Mouse (Mus musculus): ENCODE results near the gene Pomp. TPM values are rescaled to one million over a fixed set of nuclear protein-coding genes. Genes with fewer than 3 reads are reported as not detected.
"Not testable (repeated sequence)": the region's sequence is repeated elsewhere in the genome, so short reads cannot be mapped to it uniquely, and the experiment has no call there.

Pomp gene
- polyA plus RNA-seq, 1 experiment from 2014 or later, result 215 TPM

DNA sequence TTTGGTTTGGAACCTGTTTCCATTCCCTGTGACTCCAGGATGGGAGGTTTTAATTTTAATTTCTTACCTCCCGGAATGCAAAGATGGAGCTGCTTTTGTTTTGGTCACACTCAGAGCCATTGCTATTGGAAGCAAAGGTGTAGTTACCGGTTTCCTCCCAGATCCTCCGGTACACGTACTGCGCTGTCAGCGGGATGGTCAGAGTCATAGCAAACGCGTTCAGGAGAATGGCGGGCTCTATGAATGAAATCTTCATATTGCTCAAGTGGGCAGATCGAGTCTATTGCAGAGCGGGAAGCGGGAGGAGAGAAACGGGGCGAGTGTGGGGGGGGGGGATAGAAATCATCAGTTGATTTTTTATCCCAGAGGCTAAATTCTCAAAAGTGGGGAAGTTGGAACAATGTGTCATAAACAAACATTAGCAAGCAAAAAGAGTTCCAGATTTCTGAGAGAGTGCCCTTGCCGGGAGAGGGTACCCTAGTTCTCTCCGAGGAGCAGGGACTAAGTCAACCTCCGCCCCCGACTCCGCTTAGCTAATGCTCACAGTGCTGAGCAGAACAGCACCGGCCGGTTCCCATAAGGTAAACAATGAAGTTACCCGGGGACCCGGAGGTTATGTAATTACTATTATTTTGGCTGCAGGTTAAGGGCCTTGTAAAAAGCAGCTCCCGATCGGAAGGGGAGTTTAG lies 33.6 kb downstream of the Pomp start:
- peaks cover 18% of the 10 kb centered on the region for H3K4me1 ChIP-seq (ENCODE audit: insufficient read depth)
- H3K4me3 ChIP-seq (ENCODE audit: low read depth, low read length), result peak overlapping the region; percentile 75
- ATAC-seq, result peak; percentile 44
- no peaks in the 10 kb centered on the region for H3K36me3 ChIP-seq (replicated peaks; ENCODE audit: insufficient read depth, low read length)
- H3K27me3 ChIP-seq (ENCODE audit: insufficient read depth, low read length), result no peaks in the 10 kb centered on the region
- TF ChIP-seq EP300 (IDR thresholded peaks at IDR 0.05; ENCODE audit: low read depth), result no peak
- no peak for TF ChIP-seq CTCF (IDR thresholded peaks at IDR 0.05; ENCODE audit: low read depth)
- peak; percentile 51 for DNase-seq
- H3K9ac ChIP-seq (replicated peaks), result peak overlapping the region; percentile 75
- peak overlapping the region; percentile 79 for H3K4me2 ChIP-seq (ENCODE audit: low read depth, low read length)
- H3K27ac ChIP-seq (ENCODE audit: low read depth), result peak overlapping the region; percentile 86
- H3K9me3 ChIP-seq (ENCODE audit: low read length), result no peaks in the 10 kb centered on the region
- WGBS (ENCODE audit: insufficient replicate concordance), result 2% methylated on average over 25 of the region's 25 CpGs

DNA sequence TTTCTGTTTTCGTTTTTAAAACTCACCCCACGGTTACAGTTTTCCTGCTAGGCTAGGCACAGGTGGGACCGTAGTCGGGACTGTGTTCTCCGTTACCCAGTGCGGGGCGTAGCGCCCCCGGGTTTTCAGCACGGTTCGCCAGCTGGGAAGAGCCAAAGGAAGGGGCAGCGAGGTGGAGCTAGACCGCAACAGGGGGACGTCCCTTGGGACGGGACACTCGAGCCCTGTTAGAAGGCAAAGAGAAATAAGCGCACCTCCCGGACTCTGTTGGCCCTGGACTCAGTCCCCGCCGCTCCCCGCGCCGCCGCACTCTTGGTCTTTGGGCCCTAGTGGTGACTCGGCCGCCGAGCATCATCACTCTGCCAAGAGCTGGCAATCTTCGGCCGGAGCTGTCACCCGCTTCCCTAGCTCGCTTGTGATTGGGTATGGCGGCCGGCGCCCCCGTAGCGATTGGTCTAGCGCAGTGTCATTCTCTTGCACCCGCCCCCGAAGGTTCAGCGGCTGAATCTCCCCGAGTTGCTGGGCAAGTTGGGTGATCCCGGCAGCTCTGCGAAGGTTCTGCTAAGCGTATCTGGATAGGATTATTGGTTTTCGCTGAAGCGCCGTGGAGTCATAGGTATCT lies 34.3 kb downstream of the Pomp start, which contains the start of gene Slc46a3:
TSS of gene Slc46a3 (minus strand) at position 361 of the 622 bp plus-strand sequence.
- H3K4me1 ChIP-seq (ENCODE audit: insufficient read depth), result peaks cover 18% of the 10 kb centered on the region

DNA sequence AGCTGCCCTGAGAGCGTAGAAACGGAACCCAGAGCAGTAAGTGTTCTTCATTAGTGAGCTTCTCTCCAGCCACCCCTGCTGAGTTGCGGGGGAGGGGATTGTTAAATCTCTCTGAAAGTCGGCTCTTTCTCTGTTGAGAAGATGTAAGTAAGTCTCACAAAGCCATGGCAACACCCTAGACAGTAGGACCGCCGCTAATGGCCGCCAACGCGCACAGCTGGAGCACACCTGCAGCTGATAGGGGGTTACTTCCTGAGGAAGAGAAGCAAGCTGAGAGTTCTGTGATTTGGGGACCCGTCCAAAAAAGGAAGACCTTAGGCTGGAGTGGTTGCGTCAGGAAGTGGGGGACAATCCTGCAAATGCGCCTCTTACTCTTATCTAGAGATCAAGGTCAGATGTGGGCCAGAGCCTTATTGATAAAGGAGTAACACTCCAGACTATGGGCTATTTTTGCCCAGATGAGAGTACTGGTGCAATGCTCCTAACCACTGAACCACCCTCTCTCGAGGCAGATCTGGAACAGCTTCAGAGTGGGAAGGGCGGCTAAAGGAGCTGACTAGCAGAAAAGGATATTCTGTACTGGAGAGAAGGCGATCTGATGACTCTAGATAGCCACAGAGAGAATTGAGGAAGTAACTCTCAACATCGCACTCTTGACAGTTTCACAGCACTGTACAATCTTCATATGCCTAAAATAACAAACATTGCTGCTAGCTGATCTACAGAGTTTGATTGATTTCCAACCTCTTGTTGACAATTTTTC lies 35.4 kb downstream of the Pomp start:
- ATAC-seq (no peak), DNase-seq (peak; percentile 41)
- TF ChIP-seq CTCF (IDR thresholded peaks at IDR 0.05; ENCODE audit: low read depth) (no peak), EP300 (IDR thresholded peaks at IDR 0.05; ENCODE audit: low read depth) (no peak)
- Histone ChIP-seq H3K9me3 (ENCODE audit: low read length) (no peaks in the 10 kb centered on the region), H3K27ac (ENCODE audit: low read depth) (peak overlapping the region; percentile 41), H3K9ac (replicated peaks) (peak overlapping the region; percentile 22; the same call in 1 of the 2 replicates), H3K4me1 (ENCODE audit: insufficient read depth) (peaks cover 18% of the 10 kb centered on the region), H3K4me2 (ENCODE audit: low read depth, low read length) (peak overlapping the region; percentile 79), H3K4me3 (ENCODE audit: low read depth, low read length) (peak overlapping the region; percentile 75), H3K27me3 (ENCODE audit: insufficient read depth, low read length) (no peaks in the 10 kb centered on the region), H3K36me3 (replicated peaks; ENCODE audit: insufficient read depth, low read length) (no peaks in the 10 kb centered on the region)
- WGBS (ENCODE audit: insufficient replicate concordance), result 13% methylated on average over 16 of the region's 16 CpGs

More for the DNA sequence above, 34.3 kb downstream of the Pomp start, which contains the start of gene Slc46a3:
- Histone ChIP-seq H3K4me2 (ENCODE audit: low read depth, low read length) (peak within 1 kb of the TSS; percentile 79), H3K4me3 (ENCODE audit: low read depth, low read length) (peak within 1 kb of the TSS; percentile 75), H3K9me3 (ENCODE audit: low read length) (no peaks in the 10 kb centered on the region), H3K36me3 (replicated peaks; ENCODE audit: insufficient read depth, low read length) (no peaks in the 10 kb centered on the region), H3K27me3 (ENCODE audit: insufficient read depth, low read length) (no peaks in the 10 kb centered on the region), H3K27ac (ENCODE audit: low read depth) (peak within 1 kb of the TSS; percentile 86), H3K9ac (replicated peaks) (peak within 1 kb of the TSS; percentile 75)
- TF ChIP-seq EP300 (IDR thresholded peaks at IDR 0.05; ENCODE audit: low read depth) (peak; percentile 79), CTCF (IDR thresholded peaks at IDR 0.05; ENCODE audit: low read depth) (peak; percentile 65)
- under 1% methylated on average over 47 of the region's 47 CpGs for WGBS (ENCODE audit: insufficient replicate concordance)
- ATAC-seq (peak; percentile 98), DNase-seq (peak; percentile 97)

- not testable (repeated sequence) for H3K27me3 ChIP-seq (ENCODE audit: insufficient read depth, low read length); H3K4me3 ChIP-seq (ENCODE audit: low read depth, low read length); H3K9me3 ChIP-seq (ENCODE audit: low read length); DNase-seq; H3K27ac ChIP-seq (ENCODE audit: low read depth); ATAC-seq; H3K36me3 ChIP-seq (replicated peaks; ENCODE audit: insufficient read depth, low read length); H3K4me2 ChIP-seq (ENCODE audit: low read depth, low read length); H3K9ac ChIP-seq (replicated peaks)
- 40% methylated on average over 4 of the region's 4 CpGs for WGBS (ENCODE audit: insufficient replicate concordance)
- H3K4me1 ChIP-seq (ENCODE audit: insufficient read depth), result peaks cover 18% of the 10 kb centered on the region
Observed at GRCm38 (mm10) chr5:147896501-147896900, 36.2 kb downstream of the Pomp start.

- Histone ChIP-seq H3K36me3 (replicated peaks; ENCODE audit: insufficient read depth, low read length) (no peaks in the 10 kb centered on the region), H3K9ac (replicated peaks) (no peak overlapping the region), H3K4me2 (ENCODE audit: low read depth, low read length) (no peak overlapping the region), H3K4me3 (ENCODE audit: low read depth, low read length) (no peak overlapping the region), H3K27me3 (ENCODE audit: insufficient read depth, low read length) (no peaks in the 10 kb centered on the region), H3K4me1 (ENCODE audit: insufficient read depth) (peaks cover 12% of the 10 kb centered on the region), H3K27ac (ENCODE audit: low read depth) (no peak overlapping the region), H3K9me3 (ENCODE audit: low read length) (no peaks in the 10 kb centered on the region)
- ATAC-seq (no peak), DNase-seq (no peak)
- WGBS (ENCODE audit: insufficient replicate concordance), result 76% methylated on average over 2 of the region's 2 CpGs
- TF ChIP-seq CTCF (IDR thresholded peaks at IDR 0.05; ENCODE audit: low read depth) (no peak), EP300 (IDR thresholded peaks at IDR 0.05; ENCODE audit: low read depth) (no peak)
Observed at GRCm38 (mm10) chr5:147898254-147898653, 38.0 kb downstream of the Pomp start.

DNA sequence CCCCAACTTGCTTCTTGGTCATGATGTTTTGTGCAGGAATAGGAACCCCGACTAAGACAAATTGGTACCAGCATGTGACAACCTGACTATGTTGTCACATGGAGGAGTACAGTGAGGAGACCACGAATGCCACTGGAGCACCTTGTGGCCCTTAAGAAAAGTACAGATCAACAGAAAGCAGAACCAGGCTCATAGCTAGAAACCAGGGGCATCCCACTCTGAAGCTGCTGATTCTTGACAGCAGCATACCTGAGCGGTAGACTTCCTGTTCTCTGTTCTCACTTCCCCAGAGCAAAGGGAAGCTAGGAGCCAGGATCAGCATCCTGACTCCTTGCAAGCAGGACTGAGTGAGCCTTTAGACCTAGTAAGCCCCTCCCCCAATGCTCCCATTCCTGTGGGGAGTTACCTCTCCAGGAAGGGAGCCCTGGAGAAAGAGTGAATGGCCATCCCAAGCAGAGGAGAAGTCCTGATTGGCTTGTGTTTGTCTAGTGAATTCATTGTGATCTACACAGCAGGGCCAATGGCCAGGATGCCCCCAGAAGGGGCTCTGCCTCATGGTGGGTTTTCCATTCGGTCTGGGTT lies 38.8 kb downstream of the Pomp start:
- Histone ChIP-seq H3K27me3 (ENCODE audit: insufficient read depth, low read length) (no peaks in the 10 kb centered on the region), H3K4me2 (ENCODE audit: low read depth, low read length) (no peak overlapping the region), H3K36me3 (replicated peaks; ENCODE audit: insufficient read depth, low read length) (no peaks in the 10 kb centered on the region), H3K4me3 (ENCODE audit: low read depth, low read length) (no peak overlapping the region), H3K4me1 (ENCODE audit: insufficient read depth) (peaks cover 10% of the 10 kb centered on the region), H3K9me3 (ENCODE audit: low read length) (no peaks in the 10 kb centered on the region), H3K27ac (ENCODE audit: low read depth) (no peak overlapping the region), H3K9ac (replicated peaks) (no peak overlapping the region)
- ATAC-seq, result no peak
- WGBS (ENCODE audit: insufficient replicate concordance), result 55% methylated on average over 4 of the region's 4 CpGs
- no peak for TF ChIP-seq CTCF (IDR thresholded peaks at IDR 0.05; ENCODE audit: low read depth)
- no peak for TF ChIP-seq EP300 (IDR thresholded peaks at IDR 0.05; ENCODE audit: low read depth)
- DNase-seq, result no peak
